Mouse (Mus musculus) E14TG2a.4 (cell line): ENCODE results near the gene Tarsl2.

ENCODE experiments used
- CTCF ChIP-seq: conservative IDR thresholded peaks from 2 replicates; pipeline ENCODE4 v1.5.1; 2014; ENCODE audit warnings: low read length
- NANOG ChIP-seq: IDR thresholded peaks from 2 replicates; pipeline ENCODE4 v1.6.1; 2014; ENCODE audit warnings: borderline replicate concordance, low read length, mixed read lengths
- POU5F1 ChIP-seq: IDR thresholded peaks from 2 replicates; pipeline ENCODE4 v1.6.1; 2014; ENCODE audit warnings: low read length, borderline replicate concordance

GRCm38 (mm10) chr7:65611298-65611697 lies 33.4 kb upstream of the Tarsl2 start:
- no peak for TF ChIP-seq CTCF
- no peak for TF ChIP-seq POU5F1
- TF ChIP-seq NANOG = no peak
